Mouse (Mus musculus) embryo, embryonic 10.5 days (tissue): ENCODE data around the gene Speg.

ENCODE experiments used
- DNase-seq: peaks from one replicate; pipeline ENCODE4 v3.0.0-alpha.2; 2015; ENCODE audit warnings: low spot score

Gene Speg

DNA sequence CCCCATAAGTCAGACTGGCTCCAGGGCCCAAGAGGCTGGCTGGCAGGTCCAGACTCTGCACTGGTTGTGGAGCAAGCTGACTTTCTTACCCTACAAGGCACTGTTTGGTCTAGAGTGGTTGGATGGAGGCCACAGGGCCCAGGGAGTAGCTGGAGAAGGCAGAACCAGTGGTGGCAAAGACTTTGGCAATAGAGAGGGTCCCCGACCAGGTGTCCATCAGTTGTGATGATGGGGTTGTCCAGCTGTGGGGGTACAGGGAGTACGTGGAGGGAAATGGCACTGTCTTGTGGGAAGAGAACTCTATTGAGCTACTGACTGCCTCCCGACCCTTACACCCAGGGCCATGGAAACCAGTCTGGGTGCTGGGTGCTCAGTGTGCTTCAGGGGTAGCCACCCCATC lies 18.7 kb downstream of the Speg start:
- DNase-seq, result no peak

DNA sequence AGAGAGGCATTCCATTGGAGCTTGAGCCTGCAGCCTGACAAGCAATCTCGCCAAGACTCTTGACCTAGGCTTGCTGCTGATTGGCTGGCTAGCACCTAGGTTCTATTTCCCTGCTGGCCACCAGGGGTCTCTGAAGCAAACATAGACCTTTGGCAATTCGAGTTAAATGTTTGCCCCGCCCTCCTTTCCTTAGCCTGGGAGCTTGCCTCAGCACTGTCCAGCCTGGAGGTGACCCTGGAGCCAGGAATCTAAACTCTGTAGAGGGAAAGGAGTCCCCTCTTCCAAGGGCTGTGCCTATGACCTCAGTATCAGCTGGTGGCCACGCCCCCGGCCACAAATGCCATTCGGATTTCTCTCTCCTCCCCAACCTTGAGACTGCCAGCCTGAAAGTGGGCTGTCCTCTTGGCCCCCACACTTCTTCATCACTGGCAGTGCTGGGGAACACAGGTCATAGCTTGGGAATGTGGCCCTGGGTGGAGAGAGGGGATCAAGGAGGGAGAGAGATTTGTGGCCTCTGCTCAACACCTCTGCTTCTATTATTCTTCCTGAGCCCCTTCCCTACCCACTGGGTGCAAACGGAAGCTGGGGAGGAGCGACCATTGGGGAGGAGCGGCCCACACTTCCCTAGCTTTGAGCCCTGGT lies 23.8 kb downstream of the Speg start:
- peak; percentile 95 for DNase-seq

DNA sequence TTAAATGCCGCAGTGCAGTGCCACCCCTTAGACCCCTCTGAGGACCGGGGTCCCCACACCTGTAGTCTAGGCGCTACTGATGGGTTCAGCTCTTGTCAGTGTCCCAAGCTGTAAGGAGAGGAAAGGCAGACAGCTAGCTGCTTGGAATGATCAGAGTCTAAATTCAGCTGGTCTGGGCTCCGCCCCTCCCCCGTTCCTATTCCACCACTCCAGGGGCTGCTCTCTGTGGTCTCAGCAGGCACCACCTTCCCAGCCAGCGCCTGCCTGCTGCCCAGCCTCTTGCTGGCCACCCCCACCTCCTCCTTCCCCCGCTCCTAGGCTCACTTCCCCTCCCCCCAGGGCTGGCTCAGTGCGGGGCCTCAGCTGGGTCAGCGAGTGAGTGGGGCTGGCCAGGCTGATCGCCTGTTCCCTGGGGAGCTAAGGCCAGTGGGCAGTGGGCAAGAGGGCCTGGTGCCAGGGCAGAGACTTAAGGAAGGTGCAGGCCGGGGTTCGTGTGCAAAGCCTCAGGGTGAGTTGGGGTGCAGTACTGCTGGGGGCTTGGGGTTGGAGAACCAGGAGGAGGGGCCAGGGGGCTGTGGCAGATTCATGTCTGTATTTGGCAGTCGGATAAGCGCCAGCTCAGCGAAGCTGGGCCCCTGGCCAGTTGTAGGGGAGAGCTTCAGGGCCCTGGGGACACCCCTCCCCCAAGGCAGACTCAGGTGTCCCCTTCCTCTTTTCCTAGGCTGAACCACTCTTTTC lies 24.8 kb downstream of the Speg start:
- DNase-seq, result peak; percentile 88

DNA sequence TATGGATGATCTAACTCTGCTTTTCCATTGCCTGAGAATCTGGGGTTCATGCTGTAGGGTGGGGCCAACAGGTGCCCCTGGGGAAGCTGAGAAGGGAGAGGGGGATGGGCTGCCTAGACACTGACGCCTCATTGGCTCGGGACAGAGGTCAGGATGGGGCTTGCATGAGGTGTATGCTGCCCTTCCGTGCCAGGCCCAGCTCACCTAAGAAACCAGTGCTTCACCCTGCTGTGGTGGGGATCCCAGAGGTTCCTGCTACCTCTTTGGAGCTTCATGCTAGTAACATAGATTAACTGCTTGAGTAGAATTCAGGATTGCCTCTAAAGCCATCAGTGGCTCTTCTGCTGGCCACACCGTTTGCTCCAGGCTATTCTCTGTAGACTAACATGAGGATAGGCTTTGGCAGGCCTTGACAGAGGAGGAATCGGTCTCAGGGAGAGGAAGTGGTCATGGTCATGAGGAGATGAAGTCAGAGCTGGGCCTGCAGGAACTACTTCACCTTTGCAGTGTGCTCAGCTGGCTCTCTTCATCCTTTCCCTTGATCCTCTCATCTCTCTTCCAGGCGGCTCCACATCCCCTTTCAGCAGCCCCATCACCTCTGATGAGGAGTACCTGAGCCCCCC lies 25.5 kb downstream of the Speg start:
- no peak for DNase-seq

DNA sequence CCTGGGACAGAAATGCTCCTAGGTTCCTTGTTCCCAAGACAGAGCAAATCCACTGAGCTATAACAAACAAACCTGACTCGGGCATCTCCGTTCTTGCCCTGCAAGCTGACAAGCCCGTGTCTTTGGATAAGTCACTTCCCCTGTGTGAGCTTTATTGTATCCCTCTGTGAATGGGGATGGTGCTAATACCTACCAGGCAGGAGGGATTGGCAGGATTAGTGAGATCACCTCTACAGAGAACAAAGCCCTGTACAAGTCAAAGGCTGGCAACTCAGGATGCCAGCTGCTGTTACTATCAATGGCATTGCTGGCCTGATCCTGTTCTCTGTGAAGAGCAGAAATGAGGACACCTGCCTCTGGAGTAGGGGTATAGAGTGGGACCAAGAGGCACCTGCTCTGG lies 30.4 kb downstream of the Speg start:
- DNase-seq, result no peak

DNA sequence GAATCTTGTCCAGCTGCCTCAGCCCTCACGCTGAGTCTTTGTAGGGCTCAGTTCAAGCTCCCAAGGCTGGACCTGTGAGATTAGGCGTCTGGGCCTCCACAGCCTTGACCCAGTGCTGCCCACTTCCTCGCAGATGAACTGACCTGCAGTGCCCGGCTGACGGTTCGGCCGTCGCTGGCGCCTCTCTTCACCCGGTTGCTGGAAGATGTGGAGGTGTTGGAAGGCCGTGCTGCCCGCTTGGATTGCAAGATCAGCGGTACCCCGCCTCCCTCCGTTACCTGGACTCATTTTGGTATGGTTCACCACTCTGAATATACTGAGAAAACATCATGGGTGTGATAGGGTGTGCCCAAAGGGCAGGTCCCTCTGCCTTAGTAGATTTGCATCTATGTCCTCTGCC lies 31.1 kb downstream of the Speg start:
- DNase-seq, result no peak

DNA sequence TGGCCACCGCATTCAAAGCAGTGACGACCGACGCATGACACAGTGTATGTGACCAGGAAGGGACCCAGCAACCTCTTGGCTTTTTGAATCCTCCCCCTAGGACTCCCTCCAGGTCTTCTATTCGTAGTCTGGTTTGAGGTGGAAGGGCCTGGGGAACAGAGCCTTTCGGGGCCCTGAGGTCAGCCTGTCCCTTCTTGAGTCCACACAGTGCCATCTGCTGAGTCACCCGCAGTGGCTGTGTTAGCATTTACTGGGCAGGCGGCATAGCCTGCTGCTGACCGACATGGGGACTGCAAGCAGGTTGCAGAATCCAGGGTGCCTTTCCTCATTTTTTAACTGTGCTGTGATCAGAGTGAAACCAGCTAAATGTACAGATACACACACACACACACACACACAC lies 32.0 kb downstream of the Speg start:
- DNase-seq, result no peak

DNA sequence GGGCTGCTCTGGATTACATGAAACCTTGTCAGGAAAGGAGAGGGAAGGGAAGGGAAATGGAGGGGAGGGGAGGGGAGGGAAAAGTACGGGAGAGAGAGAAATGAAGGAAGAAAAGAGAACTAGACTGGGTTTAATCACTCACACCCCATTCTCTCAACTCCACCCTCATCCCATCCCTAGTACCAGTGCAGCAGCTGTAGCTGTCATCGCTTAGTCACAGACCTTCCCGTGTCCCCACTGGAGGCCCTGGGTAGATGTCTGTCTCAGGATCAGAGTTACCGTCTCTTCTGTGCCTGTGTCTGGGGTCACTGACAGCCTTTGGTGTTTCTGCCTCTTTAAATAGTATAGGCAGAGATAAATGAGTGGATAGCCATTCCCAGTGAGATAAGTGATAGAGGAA lies 33.1 kb downstream of the Speg start:
- DNase-seq, result no peak

DNA sequence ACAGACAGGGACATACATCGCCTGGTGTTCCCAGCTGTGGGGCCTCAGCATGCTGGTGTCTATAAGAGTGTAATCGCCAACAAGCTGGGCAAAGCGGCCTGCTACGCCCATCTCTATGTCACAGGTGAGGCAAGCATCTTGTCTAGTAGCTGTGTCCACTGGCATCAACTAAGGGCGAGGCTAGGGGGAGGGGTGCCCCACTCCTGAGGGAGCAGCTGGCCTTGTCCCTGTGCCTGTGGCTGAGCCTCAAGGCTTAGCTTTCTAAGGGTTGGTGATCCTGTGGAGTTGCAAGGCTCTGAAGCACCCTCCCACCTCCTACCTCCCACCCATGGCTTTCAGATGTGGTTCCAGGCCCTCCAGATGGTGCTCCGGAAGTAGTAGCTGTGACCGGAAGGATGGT lies 34.9 kb downstream of the Speg start:
- DNase-seq, result no peak

DNA sequence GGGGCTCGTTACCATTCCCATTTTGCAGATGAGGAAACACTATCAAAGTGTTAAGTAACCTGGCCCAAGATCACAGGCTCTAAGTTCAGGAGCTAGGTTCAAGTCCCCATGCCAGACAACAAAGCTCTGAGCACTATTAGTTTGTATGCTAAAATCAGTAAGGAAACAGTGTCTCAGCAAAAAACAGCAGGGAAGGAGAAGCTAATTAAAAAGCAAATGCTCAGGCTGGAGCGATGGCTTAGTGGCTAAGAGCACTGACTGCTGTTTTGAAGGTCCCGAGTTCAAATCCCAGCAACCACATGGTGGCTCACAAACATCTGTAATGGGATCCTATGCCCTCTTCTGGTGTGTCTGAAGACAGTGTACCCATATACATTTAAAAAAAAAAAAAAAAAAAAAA lies 37.1 kb downstream of the Speg start:
- no peak for DNase-seq

DNA sequence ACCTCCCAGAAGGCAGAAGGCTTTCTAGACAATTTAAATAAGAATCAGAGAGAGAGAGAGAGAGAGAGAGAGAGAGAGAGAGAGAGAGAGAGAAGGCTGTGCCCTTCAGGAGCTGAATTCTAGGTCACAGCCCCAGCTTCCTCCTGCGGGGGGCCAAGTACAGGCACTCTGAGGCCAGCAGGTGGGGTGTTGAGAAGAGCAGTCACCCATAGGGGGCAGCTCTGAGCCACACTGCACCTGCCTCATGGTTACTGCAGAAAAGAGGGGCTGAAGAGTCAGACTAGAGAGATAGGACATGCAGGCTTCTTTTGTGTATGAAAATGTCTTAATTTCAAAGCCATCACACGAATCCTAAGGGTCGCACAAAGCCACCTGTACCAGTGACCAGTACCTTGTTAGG lies 38.7 kb downstream of the Speg start:
- peak; percentile 56 for DNase-seq

DNA sequence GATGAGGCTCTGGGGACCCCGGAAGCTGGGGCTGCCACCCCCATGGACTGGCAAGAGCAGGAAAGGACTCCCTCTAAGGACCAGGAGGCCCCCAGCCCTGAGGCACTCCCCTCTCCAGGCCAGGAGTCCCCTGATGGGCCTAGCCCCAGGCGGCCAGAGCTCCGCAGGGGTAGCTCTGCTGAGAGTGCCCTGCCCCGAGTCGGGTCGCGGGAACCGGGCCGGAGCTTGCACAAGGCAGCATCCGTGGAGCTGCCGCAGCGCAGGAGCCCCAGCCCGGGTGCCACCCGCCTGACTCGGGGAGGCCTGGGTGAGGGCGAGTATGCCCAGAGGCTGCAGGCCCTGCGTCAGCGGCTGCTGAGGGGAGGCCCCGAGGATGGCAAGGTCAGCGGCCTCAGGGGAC lies 46.7 kb downstream of the Speg start:
- peak; percentile 21 for DNase-seq

DNA sequence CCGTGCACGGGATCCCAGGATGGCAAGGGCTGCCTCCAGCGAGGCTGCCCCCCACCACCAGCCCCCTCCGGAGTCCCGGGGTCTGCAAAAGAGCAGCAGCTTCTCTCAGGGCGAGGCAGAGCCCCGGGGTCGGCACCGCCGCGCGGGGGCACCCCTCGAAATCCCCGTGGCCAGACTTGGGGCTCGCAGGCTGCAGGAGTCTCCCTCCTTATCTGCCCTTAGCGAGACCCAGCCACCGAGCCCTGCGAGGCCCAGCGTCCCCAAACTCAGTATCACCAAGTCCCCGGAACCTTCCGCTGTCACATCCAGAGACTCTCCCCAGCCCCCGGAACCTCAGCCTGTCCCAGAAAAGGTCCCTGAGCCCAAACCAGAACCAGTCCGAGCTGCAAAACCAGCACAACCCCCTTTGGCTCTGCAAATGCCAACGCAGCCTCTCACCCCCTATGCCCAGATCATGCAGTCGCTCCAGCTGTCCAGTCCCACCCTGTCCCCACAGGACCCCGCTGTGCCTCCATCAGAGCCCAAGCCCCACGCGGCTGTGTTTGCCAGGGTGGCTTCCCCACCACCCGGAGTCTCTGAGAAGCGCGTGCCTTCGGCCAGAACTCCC lies 47.2 kb downstream of the Speg start:
- peak; percentile 21 for DNase-seq

DNA sequence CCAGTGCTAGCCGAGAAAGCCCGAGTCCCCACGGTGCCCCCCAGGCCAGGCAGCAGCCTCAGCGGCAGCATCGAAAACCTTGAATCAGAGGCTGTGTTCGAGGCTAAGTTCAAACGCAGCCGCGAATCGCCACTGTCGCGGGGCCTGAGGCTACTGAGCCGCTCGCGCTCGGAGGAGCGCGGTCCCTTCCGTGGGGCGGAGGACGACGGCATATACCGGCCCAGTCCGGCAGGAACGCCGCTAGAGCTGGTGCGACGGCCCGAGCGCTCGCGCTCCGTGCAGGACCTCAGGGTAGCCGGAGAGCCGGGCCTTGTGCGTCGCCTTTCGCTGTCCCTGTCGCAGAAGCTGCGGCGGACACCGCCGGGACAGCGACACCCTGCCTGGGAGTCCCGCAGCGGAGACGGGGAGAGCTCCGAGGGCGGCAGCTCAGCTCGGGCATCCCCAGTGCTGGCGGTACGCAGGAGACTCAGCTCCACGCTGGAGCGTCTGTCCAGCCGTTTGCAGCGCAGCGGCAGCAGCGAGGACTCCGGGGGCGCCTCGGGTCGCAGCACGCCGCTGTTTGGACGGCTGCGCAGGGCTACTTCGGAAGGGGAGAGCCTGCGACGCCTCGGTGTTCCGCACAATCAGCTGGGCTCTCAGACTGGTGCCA lies 47.9 kb downstream of the Speg start:
- DNase-seq, result peak; percentile 68

DNA sequence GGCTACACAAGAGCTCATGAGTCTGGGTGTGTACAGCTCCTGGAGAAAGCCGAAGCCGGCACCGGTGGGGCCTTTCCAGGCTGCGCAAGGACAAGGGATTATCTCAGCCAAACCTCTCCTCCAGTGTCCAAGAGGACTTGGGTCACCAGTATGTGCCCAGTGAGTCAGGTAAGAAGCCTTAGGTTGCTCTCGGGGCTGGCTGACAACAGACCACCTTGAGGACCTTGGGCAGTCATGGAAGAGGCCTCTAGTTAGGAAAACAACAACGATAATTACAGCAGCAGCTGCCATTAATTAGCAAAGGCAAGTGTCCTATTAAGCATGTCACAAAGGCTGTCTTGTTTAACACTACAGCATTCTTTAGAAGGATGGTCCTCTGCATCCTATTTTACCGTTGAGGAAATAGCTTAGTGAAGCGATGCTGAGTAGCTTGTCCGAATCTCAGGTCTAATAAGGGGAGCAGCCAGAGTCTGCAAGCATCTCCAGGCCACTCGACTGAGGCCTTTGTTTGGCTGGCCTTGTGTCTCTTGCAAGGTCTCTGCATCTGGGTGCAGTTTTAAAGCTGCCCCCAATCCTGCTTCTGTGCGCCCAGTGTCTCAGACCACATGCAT lies 48.8 kb downstream of the Speg start:
- peak; percentile 15 for DNase-seq

DNA sequence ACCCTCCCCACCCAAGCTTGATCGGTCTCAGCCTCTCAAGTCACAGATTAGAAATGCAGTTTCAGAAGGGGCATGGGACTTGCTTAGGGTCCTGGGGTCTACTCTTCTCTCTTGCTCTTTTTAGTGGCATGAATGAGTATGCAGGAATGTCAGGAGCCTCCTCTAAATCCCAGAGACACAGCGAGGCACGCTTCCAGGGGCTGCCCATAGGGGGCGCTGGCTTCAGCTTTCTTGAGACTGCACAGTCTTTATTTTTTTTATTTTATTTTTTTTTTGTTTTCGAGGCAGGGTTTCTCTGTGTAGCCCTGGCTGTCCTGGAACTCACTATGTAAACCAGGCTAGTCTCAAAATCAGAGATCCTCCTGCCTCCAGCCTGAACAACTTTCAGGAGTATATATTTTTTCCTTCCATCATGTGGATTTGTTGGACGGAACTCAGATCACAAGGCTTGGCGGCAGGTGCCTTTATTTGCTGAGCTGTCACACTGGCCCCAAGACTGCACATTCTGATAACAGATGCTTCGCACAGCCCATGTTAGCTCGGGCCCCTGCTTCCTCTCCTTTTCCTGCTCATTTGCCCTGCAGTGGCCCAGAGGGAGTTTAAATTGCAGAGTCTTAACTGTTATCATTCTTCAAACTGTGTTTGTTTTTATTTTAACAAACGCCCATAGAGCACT lies 50.8 kb downstream of the Speg start:
- peak; percentile 89 for DNase-seq

DNA sequence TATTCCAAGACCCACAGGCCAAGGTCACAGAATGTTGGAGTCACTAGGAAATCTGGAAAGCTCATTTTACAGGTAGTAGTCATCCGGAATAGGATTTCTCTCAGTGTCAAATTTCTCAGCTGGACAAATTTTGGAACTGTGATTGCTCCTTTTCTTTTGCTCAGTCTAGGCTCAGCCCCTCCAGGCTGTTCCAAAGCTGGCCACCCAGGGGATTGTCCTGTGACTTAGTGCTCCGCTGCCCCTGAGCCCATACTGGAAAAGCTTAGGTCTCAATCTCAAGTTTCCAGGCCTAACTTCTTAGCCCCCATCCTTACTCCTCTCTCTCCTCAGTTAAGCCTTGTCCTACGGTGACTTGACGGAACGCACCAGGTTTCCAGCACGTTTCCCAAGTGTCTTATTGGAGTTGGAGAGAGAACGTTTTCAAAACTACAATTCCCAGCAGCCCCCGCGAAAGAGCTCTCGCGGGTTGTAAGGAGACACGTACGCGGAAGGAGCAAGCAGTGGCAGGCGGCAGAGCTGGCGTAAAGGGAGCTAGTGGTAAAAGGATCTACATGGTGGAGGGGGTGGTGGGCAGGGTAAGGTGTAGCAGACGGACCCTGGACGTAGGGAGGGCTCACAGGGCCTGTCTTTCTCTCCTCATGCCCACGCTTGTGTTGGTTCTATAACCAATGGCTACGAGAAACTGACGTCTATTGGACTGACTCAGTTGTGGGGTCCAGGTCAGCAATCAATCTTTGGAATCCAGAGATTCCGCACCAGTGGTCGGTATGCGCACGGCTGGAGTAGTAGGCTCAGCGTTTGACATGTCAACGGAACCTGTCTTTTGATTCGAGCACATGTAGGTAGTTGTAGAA lies 60.6 kb downstream of the Speg start, which contains the start of gene Gmppa:
Gene Gmppa (plus strand): TSS at position 456 of the 854 bp plus-strand sequence.
- DNase-seq, result peak; percentile 96

DNA sequence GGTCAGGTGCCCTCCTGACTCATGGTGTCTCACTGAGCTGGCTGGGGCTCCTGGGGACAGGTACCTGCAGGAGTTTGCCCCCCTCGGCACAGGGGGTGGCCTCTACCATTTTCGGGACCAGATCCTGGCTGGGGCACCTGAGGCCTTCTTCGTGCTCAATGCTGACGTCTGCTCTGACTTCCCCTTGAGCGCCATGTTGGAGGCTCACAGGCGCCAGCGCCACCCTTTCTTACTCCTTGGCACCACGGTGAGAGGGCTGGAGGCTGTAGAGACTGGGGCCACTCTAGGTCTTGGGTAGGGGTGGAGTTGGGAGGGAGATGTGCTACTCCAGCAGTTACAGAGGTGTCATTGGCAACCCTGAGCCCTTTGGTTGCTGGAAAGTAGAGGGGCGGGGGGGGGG lies 63.7 kb downstream of the Speg start:
- no peak for DNase-seq

DNA sequence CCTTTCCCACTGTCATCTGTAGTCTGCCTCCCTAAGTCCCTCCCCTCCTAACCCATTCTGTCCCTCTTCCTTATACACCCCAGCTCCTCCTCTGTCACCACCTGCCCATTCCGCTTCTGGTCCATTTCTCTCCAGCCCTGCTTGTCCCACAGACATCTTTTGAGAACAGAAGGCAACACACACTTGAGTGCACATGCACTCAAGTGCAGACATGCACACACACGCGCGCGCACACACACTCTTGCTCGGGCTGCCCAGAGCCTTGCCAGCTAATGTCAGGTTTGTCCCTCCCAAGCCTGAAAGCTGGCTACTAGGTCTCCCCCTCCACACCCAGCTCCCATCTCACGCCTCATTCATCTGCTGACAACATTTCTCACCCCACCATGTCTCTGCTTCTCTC lies 65.6 kb downstream of the Speg start:
- no peak for DNase-seq

DNA sequence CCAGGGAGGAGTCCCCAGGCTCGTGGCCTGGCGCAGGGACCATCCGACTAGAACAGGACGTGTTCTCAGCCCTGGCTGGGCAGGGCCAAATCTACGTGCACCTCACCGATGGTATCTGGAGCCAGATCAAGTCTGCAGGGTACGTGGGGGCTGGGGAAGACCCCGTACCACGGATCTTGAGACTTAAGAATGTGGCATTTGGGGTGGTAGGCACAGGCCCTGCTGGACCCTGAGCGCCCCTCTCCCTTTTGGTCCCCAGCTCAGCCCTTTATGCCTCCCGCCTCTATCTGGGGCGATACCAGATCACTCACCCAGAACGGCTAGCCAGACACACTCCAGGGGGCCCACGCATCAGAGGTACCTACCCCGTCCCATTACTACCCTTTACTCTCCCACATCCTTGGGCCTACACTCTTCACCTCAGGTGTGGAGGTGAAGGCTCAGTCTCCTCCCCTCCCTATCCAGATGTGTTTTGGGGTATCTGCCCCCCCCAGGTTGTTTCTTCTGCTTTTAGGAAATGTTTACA lies 66.4 kb downstream of the Speg start:
- no peak for DNase-seq
